Mouse (Mus musculus): Measurements from ENCODE around the gene Acer3.

The Acer3 gene

DNA sequence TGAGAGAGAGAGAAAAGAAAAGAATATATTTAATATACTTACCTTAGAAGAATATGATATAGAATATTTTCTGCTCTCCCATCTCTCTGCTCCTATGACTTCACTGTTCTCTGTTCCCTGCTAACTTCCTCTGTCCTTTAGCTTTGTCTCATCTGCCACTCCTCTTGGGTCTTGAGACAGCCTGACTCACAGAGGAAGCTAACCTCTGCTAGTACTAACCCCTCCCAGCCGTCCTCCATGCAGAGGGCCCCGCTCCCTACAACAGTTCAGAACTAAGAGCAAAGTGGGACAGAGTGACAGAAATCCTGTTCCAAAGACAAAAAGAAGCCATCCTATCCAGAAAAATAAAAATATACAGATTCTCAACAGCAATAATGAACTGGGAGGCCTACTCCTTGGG is at the start of gene Acer3:
Gene Acer3, minus strand, starts transcription at position 126 of the 400 bp plus-strand sequence.
- DNase-seq, result no peak

DNA sequence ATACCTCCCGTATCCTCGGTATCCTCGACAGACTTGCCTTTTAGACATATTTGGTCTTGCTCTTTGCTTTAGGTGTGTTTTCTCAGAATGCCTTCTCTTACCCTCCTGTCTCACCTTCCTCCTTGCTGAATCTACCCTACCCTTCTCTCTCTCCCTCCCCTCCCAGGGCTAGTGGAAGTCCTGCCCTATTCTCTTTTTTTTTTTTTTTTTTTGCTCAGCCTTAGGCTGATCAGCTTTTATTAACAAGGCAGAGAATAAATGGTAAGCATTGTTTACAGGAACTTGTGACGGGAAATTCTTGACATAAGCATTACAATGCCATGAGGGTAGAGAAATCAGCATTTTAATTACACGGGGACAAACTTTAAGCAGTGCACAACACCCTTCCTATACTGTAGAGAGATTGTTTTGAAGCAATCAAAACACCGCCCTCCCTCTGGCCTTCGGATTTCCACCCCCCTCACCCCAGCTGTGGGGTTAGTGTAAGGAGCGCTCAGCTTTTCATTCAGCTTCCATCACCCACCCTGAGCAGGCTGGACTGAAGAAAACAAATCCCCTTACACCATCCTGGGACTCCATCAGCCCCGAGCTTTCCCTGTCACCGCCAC is 48.9 kb upstream of the Acer3 start:
- DNase-seq, result no peak

DNA sequence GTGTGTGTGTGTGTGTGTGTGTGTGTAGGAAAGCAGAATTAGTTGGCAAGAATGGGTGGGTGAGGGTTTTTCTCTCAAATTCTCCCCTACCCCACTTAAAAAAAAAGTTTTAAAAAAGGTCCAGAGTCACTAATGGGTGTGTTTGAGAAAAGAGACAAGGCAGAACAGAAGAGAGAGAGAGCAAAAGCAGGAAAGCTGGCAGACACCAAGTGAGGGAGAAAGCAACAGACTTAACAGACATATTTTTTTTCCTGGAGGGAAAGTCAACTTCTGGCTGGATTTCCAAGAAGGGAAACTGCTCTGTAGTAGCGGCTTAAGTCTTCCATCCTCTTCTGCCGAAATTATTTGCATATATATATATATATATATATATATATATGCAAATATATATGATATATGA is 40.7 kb upstream of the Acer3 start:
- no peak for DNase-seq

DNA sequence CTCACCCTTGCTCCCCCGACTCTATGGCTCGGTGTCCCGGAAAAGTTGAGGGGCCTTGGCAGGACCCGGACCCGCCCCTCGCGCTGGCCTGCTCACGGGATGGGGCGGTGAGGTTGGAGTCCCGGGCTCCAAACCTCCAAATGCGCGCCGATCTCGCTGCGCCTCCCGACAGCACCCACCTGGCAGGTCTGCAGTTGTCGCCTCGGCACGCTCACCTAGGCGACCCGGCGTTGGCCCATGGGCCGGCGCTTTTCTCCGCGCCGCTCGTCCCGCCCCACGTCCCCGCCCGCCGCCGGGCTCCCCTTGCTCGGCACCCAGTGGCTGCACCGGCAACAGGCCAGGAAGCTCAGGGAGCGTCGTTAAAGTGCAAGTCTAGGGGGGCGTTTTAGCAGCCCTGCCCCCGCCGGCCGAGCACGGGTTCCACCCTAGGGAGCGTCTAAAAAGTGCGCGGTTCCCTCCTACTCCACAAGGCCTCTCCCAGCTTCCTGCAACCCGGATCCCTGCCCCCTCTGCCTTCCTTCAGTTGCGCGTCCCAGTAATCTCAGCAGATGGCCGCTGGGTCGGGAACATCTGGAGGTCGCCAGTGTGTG is 40.1 kb upstream of the Acer3 start, which contains the start of gene Tsku:
Gene Tsku, minus strand, starts transcription at position 266 of the 590 bp plus-strand sequence.
- DNase-seq, result peak; percentile 92 to 96

DNA sequence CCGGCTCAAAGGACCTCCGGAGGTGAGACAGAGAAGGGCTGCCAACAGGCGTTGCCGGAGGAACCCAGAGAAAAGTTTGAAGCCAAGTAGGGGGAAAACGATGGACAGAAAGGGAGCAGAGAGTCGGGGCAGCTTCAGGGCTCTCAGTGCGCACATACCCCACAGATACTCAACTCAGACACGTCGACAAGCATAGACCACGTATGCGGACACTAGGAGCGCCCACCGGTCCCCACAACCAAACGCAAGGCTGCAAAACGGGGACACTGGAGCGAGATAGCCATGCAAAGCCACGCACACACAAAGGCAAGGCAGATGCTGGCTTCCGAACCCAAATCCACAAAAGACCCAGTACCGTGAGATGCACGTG is 39.6 kb upstream of the Acer3 start:
- DNase-seq, result peak in 1 of 2 experiments; percentile 30

DNA sequence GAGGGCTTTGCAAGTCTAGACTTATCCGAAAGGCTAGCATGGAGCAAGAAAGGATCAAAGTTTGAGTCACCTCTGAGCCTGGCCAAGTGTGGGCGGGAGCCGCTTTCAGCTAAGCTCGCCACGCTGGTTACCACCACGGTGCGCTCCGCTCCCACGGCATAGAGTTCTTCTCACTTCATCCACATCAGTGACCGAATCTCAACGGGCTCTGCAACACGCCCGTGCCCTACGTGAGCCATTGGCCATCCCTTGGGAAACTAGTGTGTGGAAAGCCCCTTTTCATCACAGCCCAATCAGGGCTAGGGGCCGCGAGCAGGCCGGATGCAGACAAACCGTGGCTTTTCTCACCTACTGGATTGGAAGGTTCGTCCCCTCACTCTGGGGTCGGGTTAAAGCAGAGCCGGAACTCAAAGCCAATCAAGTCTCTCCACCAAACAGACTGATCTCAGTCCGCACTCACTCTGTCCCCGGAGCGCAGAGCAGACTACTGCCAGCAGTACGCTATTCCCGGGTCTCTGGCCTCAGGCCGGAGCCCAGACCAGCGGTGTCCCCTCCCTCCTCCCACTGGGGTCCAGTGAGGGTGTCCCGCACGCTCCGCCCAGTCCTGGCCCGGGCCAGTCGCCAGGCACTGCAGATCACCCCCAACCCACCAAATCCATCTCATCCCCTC is 39.1 kb upstream of the Acer3 start:
- DNase-seq, result peak; percentile 59 to 77

DNA sequence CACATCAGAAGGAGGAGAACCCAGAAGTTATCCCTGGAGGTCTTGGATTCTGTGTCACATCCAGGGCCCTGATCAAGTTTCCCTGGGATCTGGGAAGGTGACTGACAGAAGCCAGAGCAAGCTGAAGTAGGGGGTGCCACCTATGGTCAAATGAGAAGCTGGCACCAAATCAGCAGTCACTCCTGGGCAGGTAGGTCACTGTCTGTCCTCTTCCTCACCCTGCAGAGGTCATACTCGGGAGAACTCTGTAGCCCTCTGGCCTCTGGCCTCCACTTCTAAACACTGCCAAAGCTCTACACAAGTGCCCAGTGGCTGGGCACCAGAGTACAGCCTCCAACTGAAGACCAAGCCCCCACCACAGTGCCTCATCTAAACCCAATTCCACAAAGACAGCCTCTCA is 37.0 kb upstream of the Acer3 start:
- no peak for DNase-seq

DNA sequence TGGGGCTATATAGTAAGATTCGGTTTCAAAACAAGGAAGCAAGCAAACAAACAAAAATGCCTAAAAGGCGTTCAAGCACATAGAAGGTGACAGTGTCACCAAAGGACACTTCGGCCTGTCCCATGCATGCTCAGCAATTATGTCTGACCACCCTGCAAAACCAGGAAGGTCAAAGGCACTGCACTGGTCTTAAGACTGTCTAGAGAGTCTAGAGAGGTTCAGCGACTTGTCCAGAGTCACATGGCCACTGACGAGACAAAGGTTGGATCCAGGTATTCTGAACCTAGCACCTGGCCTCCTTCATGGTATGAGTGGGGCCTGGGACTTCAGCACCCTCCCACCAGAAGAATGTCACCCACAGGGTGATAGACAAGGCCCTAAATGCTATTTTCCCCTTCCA is 36.3 kb upstream of the Acer3 start:
- DNase-seq, result no peak

DNA sequence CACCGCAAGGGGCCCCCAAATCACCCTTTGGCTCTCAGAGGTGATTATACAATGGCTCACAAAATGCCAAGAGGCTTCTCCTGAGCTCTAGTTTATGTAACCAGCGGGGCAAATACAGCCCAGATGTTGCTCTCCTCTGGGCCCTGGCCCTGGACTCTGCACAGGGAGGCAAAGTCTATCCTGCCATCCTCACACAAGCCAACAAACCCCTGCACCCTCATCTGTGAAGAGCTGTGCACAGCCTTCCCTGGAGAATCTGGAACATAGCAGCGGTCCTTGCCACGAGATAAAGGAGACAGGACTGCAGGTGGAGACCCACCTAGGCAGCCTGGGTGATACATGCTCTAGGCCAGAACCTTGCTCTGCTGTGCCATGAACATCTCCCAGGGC is 33.9 kb upstream of the Acer3 start:
- no peak for DNase-seq

DNA sequence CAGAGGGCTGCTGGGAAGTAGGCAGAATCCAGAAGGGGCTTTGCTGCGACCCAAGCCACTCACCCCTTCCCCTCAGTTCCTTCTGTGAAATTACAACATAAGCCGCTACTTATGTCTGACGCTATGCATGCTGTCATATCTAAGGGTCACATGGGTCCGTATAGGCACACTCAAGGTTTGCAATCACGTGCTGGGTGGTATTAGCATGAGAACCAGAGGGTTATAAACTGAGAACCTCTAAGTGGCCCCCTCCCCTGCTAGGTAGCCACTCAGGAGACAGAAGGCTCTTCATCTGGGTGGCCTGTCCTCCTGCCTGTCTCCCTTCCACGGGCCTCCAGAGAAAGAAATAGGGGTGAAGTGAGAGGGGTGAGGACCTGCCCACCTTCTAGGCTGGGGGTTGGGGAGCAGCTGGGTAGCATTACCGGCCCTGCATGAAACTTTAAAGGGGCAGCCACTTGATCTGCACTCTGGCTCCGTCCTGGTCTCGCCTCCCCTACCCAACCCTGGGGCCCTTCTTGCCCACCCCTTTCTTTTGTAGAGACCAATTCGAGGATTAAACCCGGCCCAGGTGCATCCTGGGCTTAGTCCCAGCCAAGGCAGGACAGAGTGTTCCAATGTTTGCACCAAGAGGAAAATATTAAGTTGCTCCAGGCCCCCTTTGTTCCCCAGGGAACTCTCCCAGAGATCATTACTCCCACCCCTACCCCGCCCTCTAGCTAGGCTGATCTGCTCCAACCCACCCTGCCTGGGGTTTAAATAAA is 33.3 kb upstream of the Acer3 start:
- DNase-seq, result no peak

DNA sequence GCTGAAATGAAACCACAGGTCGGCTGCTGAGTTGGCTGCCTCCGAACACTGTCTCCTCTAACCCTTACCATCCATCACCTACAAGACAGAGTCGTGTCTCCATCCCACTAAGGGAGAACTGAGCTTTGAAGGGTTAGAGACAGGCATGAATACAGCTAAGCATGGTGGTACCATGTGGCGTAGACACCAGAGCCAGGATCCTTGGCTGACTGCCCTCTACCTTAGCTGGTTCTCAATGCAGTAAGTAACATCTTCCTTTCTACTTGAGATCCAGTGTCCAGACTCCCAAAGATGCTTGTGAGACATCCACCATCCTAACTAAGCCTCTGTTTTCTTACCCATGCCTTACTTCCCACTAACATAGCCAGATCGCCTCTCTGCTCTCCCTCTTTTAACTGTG is 32.6 kb upstream of the Acer3 start:
- DNase-seq, result no peak

DNA sequence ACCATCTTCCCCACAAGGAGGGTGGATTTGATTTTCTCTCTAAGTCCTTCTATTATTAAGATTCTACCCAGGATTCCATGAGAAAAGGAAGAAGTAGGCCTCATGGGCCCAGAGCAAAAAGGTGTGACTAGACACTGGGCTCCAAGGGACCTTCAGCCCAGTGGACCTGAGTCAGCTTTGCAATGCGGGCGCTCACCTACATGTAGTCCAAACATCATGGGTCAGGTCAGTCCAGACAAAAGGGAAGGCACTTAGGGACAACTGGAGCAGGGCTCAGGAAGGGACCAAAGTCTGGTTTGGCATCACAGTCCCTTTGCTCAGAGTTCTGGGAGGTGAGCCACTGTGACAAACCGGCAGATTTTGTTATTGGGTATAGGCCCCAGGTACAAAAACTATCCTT is 30.5 kb upstream of the Acer3 start:
- DNase-seq, result no peak

DNA sequence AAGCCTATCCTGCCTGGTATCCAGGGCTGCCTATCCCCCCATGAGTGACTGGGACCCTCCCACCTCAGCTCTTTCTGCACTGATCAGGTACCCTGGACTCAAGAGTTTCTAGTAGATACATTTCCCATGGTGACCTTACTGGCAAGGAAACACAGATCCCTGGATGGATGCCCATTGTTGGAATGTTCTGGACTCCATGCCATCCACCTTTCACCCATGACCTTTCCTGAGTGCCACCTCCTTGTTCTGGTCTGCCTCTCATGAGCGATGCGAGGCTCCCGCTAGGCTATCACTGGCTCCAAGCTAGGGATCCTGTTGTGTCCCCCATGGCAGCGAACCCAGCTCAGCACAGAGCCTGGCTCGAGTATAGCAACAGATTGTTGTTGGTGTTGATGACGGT is 28.8 kb upstream of the Acer3 start:
- no peak for DNase-seq

DNA sequence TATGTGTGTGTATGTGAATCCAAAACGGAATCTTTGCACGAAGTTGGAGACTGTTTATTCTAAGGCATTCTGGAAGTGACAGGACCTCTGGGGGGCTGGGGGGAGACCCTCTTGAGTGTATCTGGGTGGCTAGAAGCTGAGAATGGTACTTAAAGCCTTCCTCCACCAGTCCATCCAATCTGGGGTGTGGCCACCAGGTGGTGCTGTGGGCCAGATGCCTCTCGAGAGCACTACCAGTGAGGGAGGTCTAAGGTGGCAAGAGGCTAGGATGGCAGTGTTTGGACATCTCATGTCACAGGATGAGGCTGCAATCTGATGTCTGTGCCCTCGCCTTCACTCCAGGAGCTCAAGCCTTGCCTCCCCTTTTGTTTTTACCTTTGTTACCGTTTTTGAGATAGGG is 28.1 kb upstream of the Acer3 start:
- peak; percentile 81 to 90 for DNase-seq

DNA sequence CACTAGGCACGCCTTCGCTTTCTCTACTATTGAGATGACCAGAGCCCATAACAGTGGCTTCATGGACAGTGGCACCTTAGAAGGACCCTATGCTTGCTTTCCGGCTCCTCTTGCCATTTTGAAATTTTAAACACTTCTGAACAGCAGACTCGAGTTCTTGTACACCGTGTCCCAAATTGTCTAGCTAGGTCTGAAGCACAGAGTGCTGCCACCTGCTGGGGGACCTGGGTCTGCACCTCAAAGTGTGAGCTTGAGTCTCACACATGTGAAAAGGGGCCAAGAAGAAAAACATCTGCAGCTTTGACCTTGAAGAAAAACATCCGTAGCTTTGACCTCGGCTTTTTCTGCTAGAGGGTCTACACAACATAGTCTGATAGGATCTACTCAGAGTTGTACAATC is 27.0 kb upstream of the Acer3 start:
- peak; percentile 64 to 77 for DNase-seq

DNA sequence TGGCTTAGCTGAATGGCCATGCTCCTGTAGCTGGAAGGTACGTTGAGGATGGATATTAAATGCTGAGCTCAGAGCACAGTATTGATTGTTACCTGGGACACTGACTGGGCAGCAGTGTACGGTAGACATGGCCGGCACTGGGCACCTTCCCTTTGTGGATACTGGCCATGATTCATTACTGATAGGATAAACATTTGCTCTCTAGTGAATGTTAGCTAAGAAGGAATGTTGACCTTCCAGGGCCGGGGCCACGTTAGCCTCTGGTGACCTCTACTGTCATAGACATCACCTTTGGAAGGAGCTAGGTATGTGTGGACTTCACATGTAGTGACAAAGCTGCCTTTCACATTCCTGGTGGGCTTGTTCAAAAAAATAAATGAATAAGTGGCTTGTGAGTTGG is 26.5 kb upstream of the Acer3 start:
- DNase-seq, result no peak

DNA sequence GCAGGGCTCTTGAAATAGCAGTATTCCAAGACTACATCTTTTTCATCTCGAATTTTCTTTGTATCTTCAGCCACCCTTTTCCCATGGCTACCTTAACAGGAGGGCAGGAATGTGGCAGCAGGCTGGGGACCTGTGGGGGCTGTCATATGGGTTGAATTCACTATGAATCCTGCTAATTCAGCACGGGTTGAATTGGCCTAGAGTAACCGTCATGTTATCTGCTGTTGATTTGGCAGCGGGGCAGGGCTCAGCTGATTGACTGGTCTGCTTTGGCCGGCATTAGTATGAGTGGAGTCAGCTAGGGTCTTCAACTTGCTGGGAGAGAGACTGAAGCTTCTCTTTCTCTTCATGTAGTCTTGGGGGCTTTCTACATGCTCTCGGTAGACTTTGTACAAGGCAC is 24.0 kb upstream of the Acer3 start:
- no peak for DNase-seq

DNA sequence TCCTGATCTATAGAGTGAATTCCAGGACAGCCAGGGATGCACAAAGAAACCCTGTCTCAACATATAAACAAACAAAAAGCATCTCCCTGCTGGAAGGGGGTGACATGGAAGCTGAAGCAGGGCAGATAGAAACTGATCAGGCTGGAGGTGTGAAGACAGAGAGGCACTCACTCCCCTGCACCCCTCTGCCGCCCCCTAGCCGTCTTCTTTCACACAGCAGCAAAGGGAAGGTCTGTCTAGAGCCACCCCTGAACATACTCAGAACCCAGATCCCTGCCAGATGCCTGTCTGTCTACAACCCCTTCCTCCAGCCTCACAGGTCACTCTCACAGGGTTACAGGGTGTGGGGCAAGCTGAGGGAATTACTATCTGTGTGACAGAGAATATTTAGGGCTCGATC is 23.4 kb upstream of the Acer3 start:
- peak in 1 of 2 experiments; percentile 70 for DNase-seq

DNA sequence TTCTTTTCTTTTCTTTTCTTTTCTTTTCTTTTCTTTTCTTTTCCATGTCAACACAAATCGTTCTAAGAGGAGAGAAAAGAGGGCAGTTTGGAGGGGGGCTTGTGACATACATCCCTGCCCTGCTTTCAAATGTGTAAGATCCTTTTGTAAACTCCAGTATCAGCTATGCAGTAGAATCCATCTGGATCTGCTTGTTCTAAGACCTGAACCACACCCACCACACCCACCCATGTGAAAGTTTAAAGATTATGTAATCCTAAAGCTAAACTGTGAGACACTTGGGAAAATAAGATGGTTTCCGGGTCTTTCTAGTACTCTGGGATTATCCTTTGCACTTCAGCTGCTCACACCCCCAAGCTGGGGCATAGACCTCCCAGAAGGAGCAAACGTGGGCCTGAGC is 21.2 kb upstream of the Acer3 start:
- no peak for DNase-seq

DNA sequence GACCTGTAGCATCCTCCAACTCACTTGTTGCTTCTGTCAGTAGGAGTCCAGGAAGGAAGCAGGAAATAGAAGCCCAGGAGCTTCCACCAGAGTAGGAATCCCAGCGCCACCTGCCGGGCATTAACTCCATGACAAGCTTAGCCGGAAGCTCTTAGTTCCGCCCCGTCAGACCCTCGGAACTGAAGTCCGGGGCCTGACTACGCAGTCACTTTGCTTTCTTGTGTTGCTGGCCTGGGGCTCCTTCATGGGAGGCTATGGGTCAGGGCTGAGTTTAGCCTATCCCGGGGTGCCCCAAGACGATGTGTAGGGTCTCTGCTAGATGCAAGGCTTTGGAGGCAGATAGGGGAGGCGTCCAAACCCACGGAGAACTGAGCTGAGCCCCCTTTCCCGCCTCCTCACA is 20.5 kb upstream of the Acer3 start:
- peak; percentile 87 to 91 for DNase-seq

DNA sequence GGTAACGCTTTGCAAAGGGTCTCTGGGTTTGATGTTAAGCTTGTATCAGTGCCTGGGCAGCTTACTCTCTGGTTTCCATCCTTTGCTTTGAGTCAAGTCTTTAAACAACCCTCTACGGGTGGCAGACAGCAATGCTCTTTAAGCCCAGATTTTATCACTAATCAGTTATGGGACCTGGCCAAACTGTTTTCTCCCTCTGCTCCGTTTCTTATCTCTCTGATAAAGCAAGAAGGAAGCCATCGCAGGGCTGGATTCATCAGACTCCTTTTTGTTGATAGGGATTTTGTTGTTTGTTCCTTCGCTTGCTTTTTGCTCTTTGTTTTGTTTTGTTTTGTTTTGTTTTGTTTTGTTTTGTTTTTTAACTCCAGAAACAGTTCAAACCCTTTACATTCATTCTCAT is 19.3 kb upstream of the Acer3 start:
- no peak for DNase-seq

DNA sequence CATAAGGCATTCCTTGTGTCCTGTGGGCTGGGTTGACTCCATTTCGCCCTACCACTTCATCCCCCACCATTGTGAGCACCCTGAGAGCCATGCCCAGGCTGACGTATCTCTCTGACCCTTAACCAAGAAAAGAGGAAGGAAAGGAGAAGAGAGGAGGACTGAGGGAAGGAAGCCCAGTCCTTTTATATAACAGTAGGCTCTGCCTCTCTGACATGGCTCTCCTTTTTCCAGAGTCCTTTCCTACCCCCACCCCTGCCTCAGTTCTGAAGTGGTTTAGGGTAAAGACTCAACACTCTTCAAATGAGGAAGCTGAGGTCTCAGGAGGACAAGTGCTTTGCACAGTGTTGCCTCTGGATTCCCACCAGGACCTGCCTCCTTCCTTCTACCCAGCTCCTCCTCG is 13.0 kb upstream of the Acer3 start:
- DNase-seq, result no peak

DNA sequence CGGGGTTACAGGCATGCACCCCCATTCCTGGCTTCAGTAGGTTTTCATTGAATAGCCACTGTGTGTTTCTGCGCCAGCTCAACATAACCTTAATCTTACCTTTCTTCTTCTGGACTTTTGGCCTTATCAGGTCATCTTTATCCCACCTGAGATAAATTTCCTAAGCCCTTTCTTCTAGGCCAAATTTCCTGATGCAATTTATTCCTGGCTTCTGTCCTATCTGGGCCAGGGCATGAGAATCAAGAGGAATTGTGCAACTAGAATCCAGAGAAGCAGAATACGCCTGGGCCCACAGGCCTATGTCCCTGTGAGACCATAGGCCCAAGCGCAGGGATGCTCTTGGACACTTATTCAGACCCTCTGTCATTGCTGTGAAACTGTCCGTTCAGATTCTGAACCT is 12.5 kb upstream of the Acer3 start:
- no peak for DNase-seq

All from lung, postnatal 4 days (tissue).